Mouse (Mus musculus) mouse embryonic stem cell (cell line): ENCODE results near the gene Ptbp1.

Experiments used
- in situ Hi-C, 2 experiments: fragments of 300-500 bp; cut with MboI; formaldehyde crosslinking; loops; 1 replicate in 1 of 2; 3 replicates in 1 of 2; pipeline ENCODE4 v1.14.3; 2019 to 2020; ENCODE audit warnings: low sequenced_read_pairs in 2 of 2, low pct_unique_long_range_greater_than_20kb in 1 of 2, mixed read lengths in 1 of 2; ENCODE audit not compliant: unreplicated experiment in 1 of 2

Gene Ptbp1

GRCm38 (mm10) chr10:79831583-79831982 lies 22.6 kb upstream of the Ptbp1 start:
- in situ Hi-C loops, result loop anchor here (5.0 to 10.0 kb wide), 2 partner anchors 51 to 93 kb away; partner anchors contain the start of genes Arid3a (in 2 of the 2) and R3hdm4 (in 2 of the 2)

- in situ Hi-C loops, result loop anchor here (5.0 to 10.0 kb wide), 2 partner anchors 50 to 93 kb away; partner anchors contain the start of genes Arid3a (in 2 of the 2) and R3hdm4 (in 2 of the 2)
Observed at GRCm38 (mm10) chr10:79832026-79832785, 22.0 kb upstream of the Ptbp1 start.

- in situ Hi-C loops, result loop anchor here (5.0 to 10.0 kb wide), 2 partner anchors 50 to 92 kb away; partner anchors contain the start of genes Arid3a (in 2 of the 2) and R3hdm4 (in 2 of the 2)
Observed at GRCm38 (mm10) chr10:79832786-79833181, 21.4 kb upstream of the Ptbp1 start.

GRCm38 (mm10) chr10:79834769-79835398 lies 19.3 kb upstream of the Ptbp1 start:
- in situ Hi-C loops, result loop anchor here (5.0 to 10.0 kb wide), 2 partner anchors 47 to 90 kb away; partner anchors contain the start of genes Arid3a (in 2 of the 2) and R3hdm4 (in 2 of the 2)

GRCm38 (mm10) chr10:79836918-79837317 lies 17.3 kb upstream of the Ptbp1 start:
- in situ Hi-C loops, result loop anchor here (10.0 kb wide), 1 partner anchor 88 kb away; the partner anchor contains the start of genes Arid3a (in 2 of the 2) and R3hdm4 (in 2 of the 2)

- in situ Hi-C loops, result loop anchor here (10.0 kb wide), 1 partner anchor 87 kb away; the partner anchor contains the start of genes Arid3a (in 2 of the 2) and R3hdm4 (in 2 of the 2)
Observed at GRCm38 (mm10) chr10:79838151-79838550, 16.1 kb upstream of the Ptbp1 start.

GRCm38 (mm10) chr10:79840091-79840490 lies 14.1 kb upstream of the Ptbp1 start:
- in situ Hi-C loops, result no loop called here

GRCm38 (mm10) chr10:79840644-79841551 lies 13.3 kb upstream of the Ptbp1 start:
- in situ Hi-C loops, result no loop called here

GRCm38 (mm10) chr10:79842322-79842721 lies 11.9 kb upstream of the Ptbp1 start:
- in situ Hi-C loops, result no loop called here

GRCm38 (mm10) chr10:79843476-79843875 lies 10.8 kb upstream of the Ptbp1 start:
- in situ Hi-C loops, result no loop called here

- in situ Hi-C loops, result no loop called here
Observed at GRCm38 (mm10) chr10:79846553-79846952, 7.7 kb upstream of the Ptbp1 start.

GRCm38 (mm10) chr10:79849941-79850628 lies 4.1 kb upstream of the Ptbp1 start:
- in situ Hi-C loops, result no loop called here

- in situ Hi-C loops, result no loop called here
Observed at GRCm38 (mm10) chr10:79851653-79852052, 2.6 kb upstream of the Ptbp1 start.

GRCm38 (mm10) chr10:79852107-79852789 lies 2.0 kb upstream of the Ptbp1 start:
- in situ Hi-C loops, result no loop called here

GRCm38 (mm10) chr10:79852827-79853226 lies 1.4 kb upstream of the Ptbp1 start:
- in situ Hi-C loops, result no loop called here

- in situ Hi-C loops, result no loop called here
Observed at GRCm38 (mm10) chr10:79853392-79853791, 835 bp upstream of the Ptbp1 start.

GRCm38 (mm10) chr10:79854801-79855541 lies 744 bp downstream of the Ptbp1 start:
- in situ Hi-C loops, result no loop called here
